Mouse (Mus musculus): ENCODE results near the gene Psmb1. TPM values are rescaled to one million over a fixed set of nuclear protein-coding genes. Genes with fewer than 3 reads are reported as not detected.
A peak's percentile ranks its signal among the peaks of the same experiment; 100 is the strongest.
"Not testable (repeated sequence)": the region's sequence is repeated elsewhere in the genome, so short reads cannot be mapped to it uniquely, and the experiment has no call there.

Psmb1 gene
- total RNA-seq (2014; fragmentation: Nextera tagmentation) (154 and 160 TPM in 2 replicates), total RNA-seq (2017) (200 and 213 TPM in 2 replicates)

DNA sequence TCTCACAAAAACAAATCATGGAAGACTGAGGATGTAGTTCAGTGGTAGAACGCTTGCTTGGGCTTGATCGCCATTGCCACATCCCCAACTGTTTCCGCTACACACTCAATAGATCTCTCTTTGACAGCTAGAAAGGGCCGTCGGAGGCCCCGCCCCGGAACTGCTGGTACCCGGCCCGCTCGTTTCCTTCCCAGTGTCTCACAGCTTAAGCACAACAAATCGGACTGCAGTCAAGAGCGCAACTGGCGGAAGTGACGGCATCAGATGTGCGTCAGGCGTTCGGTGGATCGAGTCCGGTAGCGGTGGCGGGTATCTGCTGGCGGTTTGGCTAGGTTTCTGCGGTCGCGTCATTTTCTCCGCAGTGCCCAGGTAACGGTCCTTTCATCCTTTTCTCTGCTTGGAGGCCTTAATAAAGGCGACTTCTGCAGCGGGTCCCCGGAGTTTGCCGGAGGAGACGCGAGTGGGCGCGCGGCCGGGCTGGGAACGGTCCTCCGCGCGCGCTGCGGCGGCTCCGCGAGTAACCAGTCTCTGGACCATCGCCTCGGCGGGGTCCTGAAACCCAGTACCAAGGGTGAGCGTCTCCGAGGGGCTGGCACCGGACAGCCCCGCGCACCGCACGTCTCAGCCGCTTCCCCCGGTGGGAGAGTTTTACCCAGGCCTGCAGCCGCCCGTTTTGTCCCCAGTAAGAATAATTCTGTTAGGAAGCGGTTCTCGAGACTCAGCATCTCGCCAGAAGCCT lies at the start of gene Psmb1, which contains the start of gene Tbp:
TSS of gene Psmb1 (minus strand) at position 96 of the 739 bp plus-strand sequence.
TSS of gene Tbp (plus strand) at position 233 of the 739 bp plus-strand sequence.
- ATAC-seq (replicated peaks; ENCODE audit: poor library complexity, severe bottlenecking), result peak; percentile 87

DNA sequence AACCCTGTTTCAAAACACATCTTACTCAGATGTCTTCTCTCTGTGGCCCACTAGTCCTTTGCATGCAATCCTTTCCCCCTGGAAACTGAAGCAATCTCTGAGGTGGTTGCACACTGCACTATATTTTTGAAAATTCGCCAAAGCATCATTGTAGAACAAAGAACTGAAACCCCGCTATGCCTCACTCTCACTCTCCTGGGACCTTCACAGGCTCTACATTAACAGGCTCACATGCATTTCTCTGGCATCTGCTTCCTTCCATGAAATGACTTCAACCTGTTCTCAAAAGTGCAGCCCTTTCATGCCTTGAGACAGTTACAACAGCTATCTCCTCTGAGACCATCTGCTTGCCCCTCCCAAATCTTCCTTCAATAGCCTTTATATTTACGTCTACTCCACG lies 46.9 kb upstream of the Psmb1 start:
- no peak for ATAC-seq (replicated peaks; ENCODE audit: poor library complexity, severe bottlenecking)

DNA sequence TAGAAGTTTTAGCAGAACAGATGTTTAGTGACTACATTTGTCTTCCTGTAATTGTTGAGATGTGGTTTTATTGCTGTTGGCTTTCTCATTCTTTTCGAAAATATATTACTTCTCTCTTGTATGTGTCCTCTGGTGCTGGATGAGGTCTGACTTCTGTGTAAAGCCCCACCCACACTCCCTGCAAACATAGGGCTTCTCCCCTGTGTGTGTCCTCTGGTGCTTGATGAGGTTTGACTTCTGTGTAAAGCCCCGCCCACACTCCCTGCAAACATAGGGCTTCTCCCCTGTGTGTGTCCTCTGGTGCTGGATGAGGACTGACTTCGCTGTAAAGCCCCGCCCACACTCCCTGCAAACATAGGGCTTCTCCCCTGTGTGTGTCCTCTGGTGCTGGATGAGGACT lies 44.3 kb upstream of the Psmb1 start:
- not testable (repeated sequence) for ATAC-seq (replicated peaks; ENCODE audit: poor library complexity, severe bottlenecking)

DNA sequence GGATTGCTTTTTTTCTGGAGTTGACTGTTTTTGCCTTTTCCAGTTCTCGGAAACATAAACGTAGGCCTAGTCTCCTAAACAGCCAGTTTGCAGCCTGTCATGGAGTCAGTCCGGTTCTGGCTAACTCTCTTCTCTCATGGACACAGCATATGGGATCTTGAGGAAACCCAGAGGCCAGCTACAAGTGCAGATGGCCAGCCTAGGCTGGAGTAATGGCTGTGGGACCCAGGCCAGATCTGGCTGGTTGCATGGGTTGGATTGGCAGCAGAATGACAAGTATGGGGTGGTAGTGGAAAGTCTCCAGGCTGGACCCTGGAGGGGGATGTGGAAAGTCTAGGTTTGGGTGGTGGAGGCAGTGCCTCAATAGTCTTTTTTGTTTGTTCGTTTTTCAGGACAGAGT lies 40.8 kb upstream of the Psmb1 start:
- no peak for ATAC-seq (replicated peaks; ENCODE audit: poor library complexity, severe bottlenecking)

DNA sequence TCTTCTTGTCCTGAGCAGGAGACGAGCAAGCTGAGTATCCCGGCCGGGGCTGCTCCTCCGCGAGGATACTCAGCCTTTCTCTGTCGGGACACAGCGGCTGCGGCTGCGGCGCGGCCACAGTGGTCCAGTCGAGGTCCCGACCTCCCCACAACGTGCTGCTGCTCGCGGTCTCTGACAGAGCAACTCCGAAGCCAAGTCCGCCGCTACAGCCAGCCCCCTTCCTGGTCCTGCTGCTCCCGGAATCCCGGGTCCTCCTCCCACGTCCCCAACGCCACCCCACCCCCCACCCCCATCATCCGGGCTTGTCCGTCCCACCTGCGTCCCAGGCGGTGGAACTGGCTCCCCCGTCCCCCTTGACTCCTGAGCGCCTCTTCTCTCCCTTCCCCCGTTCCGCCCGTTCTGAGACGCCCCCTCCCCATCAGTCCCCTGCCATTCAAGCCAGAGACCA lies 36.9 kb upstream of the Psmb1 start:
- ATAC-seq (replicated peaks; ENCODE audit: poor library complexity, severe bottlenecking), result peak; percentile 24

DNA sequence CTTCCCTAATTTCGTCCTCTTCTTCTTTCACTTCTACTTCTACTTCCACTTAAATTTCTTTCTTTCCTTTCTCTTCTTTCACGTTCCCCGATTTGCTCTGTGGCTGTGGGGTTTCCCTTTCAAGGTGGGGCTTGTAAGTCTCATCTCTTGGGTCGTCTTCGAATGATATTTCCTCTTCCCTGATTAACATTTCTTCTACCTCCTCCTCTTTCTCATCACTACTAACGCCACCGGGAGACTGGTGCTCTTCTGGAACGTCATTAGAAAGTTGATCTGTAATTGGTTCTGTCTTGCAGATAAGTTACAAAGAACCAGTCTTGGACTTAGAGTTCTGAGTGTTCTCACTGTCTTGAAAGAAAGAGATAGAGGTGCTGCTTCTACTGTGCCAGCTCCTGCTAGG lies 36.4 kb upstream of the Psmb1 start:
- ATAC-seq (replicated peaks; ENCODE audit: poor library complexity, severe bottlenecking), result peak; percentile 38

DNA sequence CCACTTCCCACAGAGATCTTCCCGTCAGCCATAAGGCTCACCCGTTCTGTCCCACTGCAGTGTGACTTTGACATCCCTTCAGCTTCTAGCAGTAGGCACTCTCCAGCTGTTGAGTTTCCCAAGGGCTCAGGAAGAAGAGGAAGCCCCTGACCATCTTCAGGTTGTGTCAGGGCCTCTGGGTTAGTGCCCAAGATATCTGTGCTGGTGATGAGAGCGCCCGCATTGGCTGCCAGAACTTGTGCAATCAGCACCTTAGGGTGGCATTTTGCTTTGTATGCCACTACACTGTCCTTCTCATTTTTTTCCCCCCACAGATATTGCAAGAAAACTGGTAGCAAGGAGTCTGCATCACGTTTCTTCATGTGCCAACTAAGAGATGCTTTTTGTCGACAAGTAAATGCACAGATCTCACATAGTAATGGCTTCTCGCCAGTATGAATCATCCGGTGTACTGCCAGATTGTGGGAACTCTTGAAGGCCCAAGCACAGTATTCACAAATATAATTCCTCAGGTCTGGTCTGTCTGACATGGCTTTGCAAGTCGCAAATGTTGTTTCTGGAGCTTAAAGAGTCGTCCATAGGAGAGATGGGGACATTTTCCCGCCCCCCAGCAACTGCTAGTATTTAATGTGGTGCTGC lies 35.7 kb upstream of the Psmb1 start:
- ATAC-seq (replicated peaks; ENCODE audit: poor library complexity, severe bottlenecking), result peak; percentile 90

DNA sequence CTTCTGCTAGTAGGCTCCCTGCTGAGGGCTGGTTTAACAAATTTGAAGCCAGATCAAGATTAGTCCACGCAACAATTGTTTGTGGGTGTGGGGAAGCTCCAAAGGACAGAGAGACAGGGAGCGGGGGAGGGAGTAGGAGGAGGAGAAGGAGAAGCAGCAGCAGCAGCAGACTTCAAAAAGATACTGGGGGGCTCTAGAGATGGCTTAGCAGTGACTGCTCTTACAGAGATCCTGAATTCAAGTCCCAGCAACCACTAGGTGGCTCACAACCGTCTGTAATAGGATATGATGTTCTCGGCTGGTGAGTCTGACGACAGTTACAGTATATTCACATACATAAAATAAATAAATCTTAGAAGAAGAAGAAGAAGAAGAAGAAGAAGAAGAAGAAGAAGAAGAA lies 30.6 kb upstream of the Psmb1 start:
- ATAC-seq (replicated peaks; ENCODE audit: poor library complexity, severe bottlenecking), result no peak

DNA sequence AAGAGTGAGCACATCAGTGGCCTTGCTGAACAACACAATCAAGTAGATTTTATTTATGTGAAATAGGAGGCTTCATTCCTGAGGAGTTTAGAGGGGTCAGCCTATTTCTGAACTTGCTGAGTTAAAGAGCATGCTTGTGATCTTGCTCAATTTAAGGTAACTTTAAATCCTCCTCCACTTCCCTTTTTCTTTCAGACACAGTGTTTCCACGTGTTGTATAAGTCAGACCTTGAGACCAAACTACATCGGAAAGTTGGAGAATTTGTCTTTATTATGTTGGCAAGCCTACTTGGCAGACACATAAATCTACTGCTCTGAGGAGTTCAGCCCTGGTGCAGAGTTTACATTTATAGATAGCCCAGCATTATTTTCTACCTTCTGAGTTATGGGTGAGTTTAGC lies 29.3 kb upstream of the Psmb1 start:
- ATAC-seq (replicated peaks; ENCODE audit: poor library complexity, severe bottlenecking), result peak; percentile 28

DNA sequence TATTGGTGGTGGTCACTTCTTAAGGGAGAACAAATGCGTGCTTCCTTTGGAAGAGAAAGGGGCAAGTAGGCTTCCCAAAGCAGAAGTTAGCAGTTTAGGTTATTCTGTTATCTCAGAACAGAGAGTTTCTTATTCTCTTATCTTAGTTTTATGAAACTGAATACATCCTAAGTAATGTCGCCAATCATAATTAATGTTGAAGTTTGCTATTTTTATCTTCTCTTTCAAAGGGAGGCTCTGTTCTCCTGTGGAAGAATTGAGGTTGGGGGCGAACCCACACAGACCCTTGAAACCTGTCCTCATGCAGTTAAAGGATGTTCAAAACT lies 28.2 kb upstream of the Psmb1 start:
- ATAC-seq (replicated peaks; ENCODE audit: poor library complexity, severe bottlenecking), result no peak

DNA sequence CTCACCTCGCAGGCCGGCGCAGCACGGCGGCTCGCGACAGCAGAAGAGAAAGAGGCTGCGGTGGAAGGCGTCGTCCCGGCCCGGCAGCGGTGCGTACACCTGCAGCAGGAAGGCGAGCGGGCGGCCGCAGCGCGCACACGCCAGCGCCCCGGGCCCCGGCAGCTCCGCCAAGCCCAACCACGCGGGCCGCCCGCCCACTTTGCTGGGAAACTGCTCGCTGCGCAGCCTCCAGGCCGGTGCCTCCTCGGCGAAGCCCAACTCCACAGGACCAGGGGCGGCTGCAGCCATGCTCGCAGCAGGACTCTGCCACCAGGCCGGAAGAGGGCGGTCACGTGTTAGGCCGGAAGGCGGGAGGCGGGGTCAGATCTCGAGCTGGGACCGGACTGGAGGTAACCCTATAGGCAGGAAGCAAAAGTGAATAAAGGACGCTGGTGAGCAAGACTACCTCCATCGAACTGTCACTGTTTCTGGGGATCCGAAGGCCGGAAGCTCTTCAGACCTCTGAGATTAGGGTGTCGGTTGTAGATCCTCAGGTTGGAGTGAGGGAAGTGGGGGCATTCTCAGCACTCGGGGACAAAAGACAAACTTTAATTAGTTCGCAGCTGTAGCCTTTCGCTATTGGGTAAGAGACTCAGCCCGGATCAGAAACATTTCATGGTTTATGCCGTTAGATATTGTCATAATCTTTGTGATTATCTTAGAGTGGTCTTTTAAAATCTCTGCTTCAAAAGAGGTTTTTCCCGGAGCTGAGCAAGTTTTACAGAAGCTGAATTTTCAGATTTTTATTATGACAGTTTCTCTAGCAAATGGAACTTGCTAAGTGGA lies 27.6 kb upstream of the Psmb1 start, which contains the start of gene Pdcd2:
TSS of gene Pdcd2 (minus strand) at position 316 of the 825 bp plus-strand sequence.
- peak; percentile 92 for ATAC-seq (replicated peaks; ENCODE audit: poor library complexity, severe bottlenecking)

DNA sequence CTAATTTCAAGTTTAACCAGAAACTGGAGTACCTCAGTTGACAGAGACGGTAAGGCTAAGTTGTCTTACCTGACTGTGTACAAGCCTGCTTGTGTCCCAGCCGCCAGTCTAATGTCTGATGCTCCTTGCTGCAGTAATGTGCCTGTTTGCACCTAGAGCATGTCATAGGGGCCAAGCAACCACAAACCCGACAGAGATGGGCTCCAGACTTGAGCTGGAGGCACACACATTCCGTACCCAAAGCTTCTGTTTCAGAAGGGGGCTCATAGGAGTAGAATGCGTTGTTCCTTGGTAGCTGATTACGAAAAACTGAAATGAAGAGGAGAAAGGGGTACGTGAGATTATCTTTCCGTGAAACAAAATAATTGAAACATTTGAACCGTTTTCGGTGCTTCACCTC lies 26.8 kb upstream of the Psmb1 start:
- ATAC-seq (replicated peaks; ENCODE audit: poor library complexity, severe bottlenecking), result no peak

DNA sequence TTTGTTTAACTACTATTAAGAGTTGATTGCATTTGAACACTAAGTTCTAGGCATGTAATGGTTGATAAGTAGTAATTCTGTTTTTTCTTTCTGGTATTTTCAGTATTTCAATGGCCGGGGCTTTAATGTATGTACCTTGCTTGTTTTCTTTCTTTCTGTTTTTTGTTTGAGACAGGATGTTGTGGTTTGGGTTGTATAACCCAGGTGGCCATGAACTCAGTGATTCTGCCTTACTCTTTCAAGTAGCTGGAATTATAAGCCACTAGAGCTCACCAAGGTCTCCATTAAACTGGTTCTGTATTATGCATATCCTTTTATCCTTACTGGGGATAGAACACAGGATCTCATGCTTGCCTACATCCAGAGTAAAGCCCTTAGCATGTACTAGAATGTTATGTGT lies 19.2 kb upstream of the Psmb1 start:
- ATAC-seq (replicated peaks; ENCODE audit: poor library complexity, severe bottlenecking), result no peak

DNA sequence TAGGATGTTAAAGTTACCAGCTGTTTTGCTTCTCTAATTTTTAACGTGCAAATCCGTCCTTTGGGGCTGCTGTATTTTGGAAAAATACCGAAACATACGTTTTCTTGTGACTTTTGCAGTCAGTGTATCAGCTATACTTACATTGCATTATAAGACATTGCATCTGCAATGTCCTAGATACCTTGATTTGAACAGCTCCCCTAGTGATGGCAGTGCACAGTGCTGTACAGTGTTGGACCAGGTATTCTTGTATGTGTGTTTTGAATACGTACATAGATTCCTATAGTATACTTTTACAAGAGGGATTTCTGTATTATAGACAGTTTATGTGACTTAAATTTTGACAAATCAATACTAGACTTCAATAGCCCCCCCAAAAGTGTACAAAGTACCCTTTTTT lies 18.6 kb upstream of the Psmb1 start:
- ATAC-seq (replicated peaks; ENCODE audit: poor library complexity, severe bottlenecking), result no peak

DNA sequence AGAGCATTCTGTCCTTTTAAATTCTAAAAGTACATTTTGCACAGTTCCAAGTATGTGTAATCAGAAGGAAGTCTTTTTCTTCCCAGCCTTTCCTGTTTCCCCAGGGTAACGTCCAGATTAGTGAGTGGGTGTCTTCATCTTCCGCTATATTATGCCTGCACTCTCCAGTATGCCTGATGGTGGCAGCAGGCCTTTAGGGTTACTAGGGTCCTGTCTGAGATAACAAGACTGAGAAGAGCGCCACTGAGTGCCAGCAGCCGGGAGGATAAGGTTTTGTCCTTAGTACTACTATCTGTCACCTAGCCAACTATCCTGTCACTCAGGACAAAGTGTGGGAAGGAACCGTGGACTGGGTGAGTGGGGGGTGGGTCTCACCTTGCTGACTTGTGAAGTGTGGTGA lies 18.2 kb upstream of the Psmb1 start:
- ATAC-seq (replicated peaks; ENCODE audit: poor library complexity, severe bottlenecking), result no peak

DNA sequence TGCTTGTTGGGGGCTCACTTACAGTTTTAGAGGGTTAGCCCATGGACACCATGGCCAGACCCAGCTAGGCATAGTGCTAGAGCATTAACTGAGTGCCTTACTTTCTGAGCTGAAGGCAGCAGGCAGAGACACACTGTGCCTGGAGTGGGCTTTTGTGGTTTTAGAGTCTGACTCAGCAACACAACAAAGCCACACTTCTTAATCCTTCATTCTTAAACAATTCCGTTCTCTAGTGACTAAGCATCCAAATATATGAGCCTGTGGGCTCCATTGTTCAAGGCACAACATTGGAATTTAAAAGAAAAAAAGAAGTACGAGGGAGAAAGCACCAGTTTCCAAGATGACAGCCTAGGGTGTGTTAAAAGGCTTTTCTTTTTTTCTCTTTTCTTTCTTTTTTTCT lies 11.1 kb upstream of the Psmb1 start:
- no peak for ATAC-seq (replicated peaks; ENCODE audit: poor library complexity, severe bottlenecking)

DNA sequence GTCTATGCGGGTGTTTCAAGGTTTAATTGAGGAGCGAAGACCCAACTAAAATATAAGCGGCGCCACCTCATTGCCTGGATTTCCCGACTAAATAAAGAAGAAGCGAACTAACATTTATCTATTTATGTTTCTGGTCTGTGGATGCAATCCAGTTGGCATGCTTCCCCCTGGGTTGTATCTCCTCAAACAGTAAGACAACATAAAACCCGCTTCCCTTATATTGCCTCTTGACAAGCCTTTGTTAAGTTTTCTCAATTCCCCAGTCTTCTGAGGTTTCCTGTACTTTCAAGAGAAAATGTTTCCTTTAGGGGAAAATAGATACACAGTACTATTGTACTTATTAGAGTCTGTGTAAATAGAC lies 818 bp downstream of the Psmb1 start:
- ATAC-seq (replicated peaks; ENCODE audit: poor library complexity, severe bottlenecking), result no peak

DNA sequence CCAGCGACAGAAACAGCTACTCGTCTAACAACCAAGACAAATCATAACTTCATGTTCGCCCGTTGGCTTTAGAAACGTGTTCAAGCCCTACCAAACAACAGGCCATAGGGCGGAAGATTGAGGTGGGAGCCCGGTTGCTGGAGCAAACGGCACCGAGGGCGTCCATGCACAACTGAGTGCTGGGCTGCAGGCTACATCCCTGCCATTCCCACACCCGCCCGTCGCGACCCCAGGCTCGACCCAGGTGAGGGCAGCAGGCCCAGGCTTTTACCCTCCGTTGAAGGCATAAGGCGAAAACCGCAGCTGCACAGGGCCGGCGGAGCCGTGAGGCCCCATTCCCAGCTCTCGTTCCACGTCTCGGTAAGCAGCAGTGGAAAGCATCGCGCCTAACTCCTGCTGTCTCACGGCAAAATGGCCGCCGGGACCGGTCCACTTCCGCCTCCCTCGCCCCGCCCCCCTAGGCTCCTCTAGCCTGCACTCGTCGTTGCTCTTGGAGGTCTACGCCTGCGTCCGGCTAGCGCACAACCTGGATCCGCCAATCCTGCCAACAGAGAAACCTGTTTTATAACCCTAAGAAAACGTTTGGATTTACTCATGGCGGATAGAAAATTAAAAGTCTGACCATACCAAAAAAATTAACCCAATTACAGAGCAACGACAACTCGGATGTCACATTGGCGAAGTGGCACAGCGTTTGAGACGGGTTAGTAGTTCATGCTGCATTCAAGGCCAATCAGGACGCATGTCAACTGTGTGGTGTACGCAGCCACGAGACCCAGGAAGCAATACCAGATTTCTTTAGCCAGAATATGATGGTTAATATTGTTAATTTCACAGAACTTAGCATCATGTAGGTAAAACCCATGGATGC lies 1.4 kb downstream of the Psmb1 start:
- ATAC-seq (replicated peaks; ENCODE audit: poor library complexity, severe bottlenecking), result peak; percentile 80

DNA sequence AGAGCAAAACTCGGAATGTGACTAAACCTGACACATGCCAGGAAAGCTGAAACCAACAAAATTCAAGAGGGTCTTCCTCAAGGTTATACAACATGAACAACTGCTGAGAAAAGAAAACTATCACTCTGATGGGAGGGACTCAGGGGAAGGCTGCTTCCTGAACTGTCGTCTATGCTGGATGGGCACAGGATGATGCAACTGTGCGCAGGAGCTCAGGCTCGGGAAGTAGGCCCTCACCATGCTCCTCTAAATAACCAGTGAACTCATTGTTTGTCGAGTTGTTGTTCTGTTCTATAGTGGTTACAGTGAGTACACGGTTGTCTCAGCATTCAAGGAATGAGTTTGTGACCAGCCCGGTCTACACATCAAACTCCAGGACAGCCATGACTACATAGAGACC lies 9.0 kb downstream of the Psmb1 start:
- ATAC-seq (replicated peaks; ENCODE audit: poor library complexity, severe bottlenecking), result no peak

DNA sequence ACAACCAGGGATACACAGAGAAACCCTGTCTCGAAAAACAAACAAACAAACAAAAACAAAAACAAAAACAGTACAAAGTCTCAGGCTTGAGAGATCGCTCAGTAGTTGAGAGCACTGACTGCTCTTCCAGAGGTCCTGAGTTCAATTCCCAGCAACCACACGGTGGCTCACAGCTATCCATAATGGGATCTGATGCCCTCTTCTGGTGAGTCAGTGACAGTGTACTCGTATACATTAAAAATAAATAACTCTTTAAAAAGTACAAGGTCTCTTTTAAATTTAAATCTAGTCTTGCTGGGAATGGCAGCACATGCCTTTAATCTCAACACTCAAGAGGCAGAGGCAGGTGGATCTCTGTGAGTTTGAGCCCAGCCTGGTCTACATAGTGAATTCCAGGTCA lies 26.9 kb downstream of the Psmb1 start:
- ATAC-seq (replicated peaks; ENCODE audit: poor library complexity, severe bottlenecking), result no peak

Measured in granulocyte monocyte progenitor cell, adult 5-6 weeks (primary cell).